Mouse (Mus musculus): Measurements from ENCODE around the gene Fbxo28. TPM values are rescaled to one million over a fixed set of nuclear protein-coding genes. Genes with fewer than 3 reads are reported as not detected.

The Fbxo28 gene
- 16.8 and 20.8 TPM in 2 replicates for total RNA-seq (2017)

DNA sequence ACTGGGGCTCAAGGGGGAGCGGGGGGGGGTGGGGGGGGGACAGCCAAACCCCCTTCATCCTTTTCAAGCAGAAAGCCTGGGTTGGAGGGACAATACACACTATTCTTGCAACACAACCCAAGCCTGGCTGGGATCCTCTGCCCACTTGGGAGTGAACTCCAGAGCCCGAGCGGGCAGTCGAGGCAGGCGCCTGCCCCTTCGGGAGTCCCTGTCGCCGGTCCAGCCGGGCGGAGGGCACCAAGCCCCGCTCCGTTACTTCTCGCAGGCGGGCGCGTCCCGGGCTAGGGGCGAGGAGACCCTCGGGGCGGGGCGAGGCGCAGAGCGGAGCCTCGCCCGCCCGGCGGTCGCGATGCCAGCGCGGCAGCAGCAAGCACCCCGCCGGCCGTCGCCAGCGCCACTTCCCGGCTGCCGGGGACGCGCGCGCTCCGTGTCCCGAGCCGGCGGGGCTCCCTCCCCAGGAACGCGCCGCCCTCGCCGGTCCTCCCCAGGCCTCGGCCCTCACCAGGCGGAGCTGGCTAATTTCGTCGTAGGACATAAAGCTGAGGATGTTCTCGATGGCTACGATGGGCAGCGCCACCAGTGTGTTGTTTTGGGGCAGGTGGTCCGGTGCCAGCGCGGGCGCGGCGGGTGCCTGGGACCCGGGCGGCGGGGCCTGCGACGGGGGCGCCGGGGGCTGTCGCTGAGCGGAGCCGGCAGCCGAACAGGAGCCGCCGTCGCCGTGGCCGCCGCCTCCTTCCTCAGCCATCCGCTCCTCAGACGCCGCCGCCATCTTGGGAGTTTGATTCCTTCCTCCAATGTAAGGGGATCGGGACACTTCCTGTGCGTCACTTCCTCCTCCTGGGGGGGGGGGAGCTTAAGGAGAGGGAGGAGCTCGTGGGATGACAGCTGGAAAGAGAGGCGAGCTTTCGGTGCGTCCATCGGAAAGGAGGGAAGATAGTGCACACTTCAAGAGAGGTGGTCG is at the start of gene Fbxo28:
Fbxo28 (minus strand) TSS at position 809 of the 961 bp plus-strand sequence.
- ATAC-seq (ENCODE audit: extremely low read depth, insufficient number of reproducible peaks, low FRiP score, poor library complexity, severe bottlenecking): peak; percentile 88

DNA sequence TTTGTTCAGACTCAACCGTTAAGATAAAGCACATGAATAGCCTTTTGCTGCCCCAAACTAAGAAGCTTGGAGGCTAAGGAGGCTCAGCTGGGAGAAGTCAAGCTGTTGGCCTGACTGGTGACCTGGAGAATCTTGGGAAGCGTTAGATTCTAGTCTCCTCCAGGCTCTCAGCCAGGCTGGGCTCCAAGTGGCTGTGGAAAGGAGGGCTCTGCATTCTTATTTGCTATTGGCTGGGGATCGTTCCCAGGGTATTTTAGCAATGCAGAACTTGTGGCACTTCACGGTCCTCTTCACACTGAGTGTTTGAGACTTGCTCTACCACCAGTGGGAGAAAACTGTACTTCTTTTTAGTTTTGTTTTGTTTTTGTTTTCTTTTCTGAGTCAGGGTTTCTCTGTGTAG is 47.3 kb upstream of the Fbxo28 start:
- ATAC-seq (ENCODE audit: extremely low read depth, insufficient number of reproducible peaks, low FRiP score, poor library complexity, severe bottlenecking): no peak

DNA sequence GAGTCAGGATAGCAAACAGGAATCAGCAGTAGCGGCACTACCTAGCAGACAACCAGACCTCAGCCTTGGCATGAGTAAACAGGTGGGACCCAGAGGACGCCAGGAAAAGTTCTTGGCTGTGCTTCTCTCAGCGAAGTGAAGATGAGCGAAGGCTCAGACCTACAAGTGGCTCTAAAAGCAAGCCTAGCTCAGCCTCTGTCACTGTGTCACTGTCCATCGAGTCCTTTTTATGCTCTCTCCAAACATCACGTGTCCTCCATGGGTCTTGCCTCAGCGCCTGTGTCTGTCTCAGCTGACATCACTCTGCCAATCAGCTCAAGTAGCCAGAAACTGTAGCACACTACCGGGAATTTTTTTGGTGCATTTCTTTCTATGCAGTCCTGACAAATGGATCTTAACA is 45.0 kb upstream of the Fbxo28 start:
- ATAC-seq (ENCODE audit: extremely low read depth, insufficient number of reproducible peaks, low FRiP score, poor library complexity, severe bottlenecking): no peak

DNA sequence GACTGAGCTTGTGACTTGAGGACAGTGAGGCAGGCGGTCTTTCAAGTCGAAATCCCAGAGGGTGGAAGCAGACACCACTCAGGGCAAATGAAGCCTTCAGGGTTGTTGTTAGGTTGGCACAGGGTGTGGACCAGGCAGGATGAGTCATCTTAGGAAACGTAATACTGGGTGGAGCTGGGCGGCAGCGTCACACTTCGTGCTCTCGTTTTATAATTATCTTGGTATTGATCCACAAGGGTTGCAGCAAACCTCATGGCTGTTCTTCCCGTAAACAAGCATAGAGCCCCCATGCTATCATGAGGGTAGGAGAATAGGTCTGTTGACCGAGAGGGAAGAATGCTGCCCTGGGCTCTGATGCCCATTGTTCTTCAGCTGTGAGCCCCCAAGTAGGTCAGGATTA is 41.7 kb upstream of the Fbxo28 start:
- ATAC-seq (ENCODE audit: extremely low read depth, insufficient number of reproducible peaks, low FRiP score, poor library complexity, severe bottlenecking): 0 out of 2 replicates have a peak, but pooled peaks have one; percentile 14

DNA sequence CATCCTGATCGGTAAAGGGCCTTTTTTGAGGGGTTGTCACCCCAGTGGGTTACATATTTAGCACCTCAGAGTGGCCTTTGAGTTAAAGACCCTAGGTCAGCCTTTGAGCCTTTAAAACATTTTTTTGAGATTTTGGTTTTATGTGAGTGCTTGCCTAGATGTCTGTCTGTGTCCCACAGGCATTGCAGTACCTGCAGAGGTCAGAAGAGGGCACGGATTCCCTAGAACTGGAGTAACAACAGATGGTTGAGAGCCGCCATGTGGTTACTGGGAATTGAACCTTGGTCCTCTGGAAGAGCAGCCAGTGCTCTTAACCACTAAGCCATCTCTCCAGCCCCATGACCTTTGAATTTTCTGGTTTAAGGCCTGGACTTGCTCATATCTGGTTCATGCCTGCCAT is 39.9 kb upstream of the Fbxo28 start:
- ATAC-seq (ENCODE audit: extremely low read depth, insufficient number of reproducible peaks, low FRiP score, poor library complexity, severe bottlenecking): no peak

DNA sequence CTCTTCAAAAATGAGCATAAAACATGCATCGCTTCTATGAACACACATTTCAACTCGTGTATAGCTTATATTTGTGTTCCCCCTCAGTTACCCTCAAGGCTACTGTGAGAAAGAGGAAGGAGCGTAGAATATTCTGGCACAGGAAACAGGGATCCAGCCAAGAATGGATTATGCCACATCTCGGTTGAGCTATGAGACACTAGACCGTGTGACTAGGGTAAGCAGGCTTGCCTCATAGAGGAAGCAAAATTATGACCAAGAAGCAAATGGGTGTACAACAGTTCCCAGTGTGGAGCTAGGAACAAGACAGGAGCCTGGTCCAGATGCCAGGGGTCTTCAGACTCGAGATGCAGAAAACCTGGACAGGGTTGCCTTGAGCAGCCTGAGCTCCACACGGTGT is 39.3 kb upstream of the Fbxo28 start:
- no peak for ATAC-seq (ENCODE audit: extremely low read depth, insufficient number of reproducible peaks, low FRiP score, poor library complexity, severe bottlenecking)

DNA sequence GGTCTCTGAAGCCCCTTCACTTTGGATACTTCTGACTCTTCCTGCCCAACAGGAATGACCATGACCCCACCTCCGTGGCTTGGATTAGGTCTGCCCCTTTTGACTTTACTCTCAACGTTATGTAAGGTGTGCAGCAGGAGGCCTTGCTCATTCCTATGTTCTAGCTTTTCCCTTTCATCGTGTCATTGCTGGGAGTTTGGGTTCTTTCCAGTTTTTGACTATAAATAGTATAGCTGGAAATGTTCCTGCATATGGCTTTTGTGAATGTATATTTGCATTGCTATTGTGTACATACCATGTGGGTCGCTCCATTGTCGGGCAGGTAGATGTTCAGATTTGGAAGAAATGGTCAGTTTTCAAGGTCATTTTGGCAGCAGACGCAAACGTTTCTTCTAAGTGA is 37.4 kb upstream of the Fbxo28 start:
- ATAC-seq (ENCODE audit: extremely low read depth, insufficient number of reproducible peaks, low FRiP score, poor library complexity, severe bottlenecking): no peak

DNA sequence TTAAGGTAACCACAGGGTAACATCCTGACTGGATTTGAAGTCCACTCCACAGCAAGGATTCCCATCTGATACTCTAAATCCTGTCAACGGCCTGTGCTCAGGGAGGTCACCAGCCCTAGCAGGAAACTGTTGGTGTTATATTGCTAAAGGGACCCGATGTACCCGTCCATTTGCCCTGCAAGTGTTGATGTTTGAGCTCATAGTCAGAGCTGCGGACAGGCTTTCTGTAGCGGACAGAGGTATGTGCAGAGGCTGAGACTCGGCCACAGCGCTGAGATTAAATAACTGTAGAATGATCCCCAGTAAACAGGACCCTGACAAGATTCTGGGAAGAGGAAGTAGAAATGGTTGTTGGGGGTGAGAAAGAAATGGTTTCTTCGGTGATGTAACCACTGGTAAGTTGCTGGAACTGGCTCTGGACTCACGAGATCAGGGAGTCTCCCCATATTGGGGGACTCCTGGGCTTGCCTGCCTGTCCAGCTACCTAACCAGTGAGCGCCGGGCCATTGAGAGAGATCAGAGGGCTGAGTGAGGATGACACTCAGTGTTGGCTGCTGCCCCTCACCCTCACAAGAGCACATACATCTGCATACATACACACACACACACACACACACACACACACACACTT is 36.9 kb upstream of the Fbxo28 start:
- no peak for ATAC-seq (ENCODE audit: extremely low read depth, insufficient number of reproducible peaks, low FRiP score, poor library complexity, severe bottlenecking)

DNA sequence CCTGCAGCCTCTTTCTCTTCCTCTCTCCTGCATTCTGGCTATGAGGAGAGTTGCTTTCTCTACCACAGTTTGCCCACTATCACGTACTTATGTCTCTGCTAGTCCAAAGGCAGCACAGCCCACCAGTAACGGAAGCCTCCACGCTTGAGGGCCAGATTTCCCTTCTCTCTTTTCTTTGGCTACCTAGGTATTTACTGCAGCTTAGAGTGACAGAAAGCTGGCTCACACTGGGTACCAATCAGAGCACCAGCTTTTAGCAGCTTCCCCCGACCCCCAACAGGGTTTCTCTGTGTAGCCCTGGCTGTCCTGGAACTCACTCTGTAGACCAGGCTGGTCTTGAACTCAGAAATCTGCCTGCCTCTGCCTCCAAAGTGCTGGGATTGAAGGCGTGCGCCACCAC is 36.1 kb upstream of the Fbxo28 start:
- ATAC-seq (ENCODE audit: extremely low read depth, insufficient number of reproducible peaks, low FRiP score, poor library complexity, severe bottlenecking): no peak

DNA sequence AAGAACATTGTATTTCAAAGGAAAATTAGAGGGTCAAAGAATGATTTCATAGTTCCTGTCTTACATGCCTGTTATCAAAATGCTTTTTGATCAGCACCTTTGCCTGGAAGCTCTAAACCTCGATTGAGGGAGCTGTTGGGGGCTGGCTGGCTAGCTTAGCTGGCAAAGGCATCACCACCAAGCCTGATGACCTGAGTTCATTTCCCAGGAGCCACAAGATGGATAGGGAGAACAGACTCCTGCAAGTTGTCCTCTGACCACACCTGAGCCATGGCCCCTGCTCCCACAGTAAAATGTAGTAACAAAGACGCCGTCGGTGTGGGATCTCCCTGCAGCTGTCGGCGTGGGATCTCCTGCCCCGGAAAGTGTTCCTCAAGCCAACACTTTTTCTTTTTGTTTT is 35.4 kb upstream of the Fbxo28 start:
- ATAC-seq (ENCODE audit: extremely low read depth, insufficient number of reproducible peaks, low FRiP score, poor library complexity, severe bottlenecking): no peak

DNA sequence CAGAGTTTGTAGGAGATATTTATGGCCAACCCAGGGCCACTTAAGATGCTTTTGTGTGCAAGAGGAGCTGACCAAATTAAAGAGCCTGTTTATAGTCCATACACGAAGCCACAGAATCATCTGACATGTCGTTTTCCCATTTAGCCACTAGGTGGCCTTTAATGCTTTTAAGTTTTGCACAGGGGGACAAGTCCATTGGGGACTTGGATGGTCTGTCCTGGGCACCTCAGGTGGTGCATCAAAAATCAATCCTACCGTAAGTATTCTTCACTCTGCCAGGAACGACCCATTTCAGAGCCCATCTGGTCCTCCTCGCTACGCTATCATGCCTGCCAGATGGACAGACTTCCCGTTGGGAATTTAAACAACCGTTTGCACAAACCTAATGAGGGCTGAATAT is 34.8 kb upstream of the Fbxo28 start:
- ATAC-seq (ENCODE audit: extremely low read depth, insufficient number of reproducible peaks, low FRiP score, poor library complexity, severe bottlenecking): peak; percentile 57; the same call in 1 of the 2 replicates

DNA sequence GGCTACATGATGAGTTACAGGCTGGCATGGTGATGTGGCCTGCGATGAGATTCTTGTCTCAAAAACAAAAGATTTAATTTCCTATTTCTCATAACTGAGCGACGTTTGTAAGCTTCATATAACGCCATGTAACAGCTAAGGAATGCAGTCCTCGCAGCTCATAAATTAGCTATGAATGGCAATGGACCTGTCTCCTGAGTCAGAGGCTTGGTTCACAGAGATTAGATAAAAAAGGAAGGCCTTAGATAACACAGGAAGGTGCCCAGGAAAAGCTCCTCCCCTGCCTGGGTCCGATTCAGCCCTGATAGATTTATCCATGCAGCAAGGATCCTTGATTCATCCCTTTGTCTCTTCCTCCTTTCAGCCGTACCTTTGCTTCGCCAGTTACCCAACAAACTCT is 30.5 kb upstream of the Fbxo28 start:
- ATAC-seq (ENCODE audit: extremely low read depth, insufficient number of reproducible peaks, low FRiP score, poor library complexity, severe bottlenecking): no peak

DNA sequence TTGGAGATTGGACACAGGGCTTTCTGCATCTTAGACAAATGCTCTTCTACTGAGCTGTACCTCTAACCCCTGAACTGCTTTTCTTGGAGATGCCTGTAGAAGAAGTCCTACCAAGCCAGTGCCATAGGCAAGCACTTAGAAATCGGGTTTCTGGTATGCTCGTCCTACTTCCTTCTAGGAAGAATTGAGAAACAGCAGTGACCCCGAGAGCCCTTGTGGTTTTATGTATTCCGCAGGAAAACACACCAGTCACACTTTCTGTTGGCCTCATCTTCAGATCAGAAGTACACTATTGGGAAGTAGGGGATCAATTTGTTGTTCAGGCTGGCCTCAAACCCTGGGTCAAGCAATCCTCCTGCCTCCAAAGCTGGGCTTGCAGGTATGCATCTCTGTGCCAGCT is 28.0 kb upstream of the Fbxo28 start:
- ATAC-seq (ENCODE audit: extremely low read depth, insufficient number of reproducible peaks, low FRiP score, poor library complexity, severe bottlenecking): no peak

DNA sequence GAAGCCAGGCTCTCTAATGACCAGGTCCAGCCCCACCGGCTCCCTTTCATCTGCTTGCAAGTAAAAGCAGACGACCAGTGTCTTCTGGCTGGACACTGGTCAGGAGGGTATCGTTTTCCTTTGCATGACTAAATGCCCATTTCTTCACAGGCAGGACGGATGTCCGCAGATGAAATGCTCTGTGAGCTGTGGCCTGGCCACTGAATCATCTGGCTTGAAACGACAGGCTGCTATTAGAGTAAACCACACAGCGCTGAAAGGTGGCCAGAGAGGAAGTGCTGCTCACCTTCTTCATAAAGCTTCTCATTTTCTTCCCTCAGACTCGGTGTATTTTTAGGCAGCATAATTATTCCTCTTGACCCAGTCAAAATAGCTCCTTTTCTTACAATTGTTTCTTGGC is 27.4 kb upstream of the Fbxo28 start:
- peak; percentile 39; the same call in 1 of the 2 replicates for ATAC-seq (ENCODE audit: extremely low read depth, insufficient number of reproducible peaks, low FRiP score, poor library complexity, severe bottlenecking)

DNA sequence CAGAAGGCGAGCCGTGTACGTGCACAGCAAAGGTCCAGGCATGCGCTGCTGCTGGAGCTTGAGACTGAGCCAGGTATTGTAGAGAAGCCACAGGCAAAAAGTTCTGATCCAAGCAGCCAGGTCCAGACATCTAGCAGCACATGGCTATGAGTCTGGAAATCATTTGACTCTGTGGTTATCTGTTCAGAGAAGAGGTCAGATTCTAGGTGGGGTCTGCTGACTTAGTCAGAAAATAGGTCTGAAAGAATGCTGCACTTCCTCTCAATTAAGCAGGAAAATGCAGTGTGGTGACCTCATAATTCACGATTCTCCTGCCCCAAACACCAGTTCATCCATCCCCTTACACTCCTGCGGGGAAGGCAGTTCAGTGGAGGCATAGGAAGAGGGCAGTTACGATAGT is 26.9 kb upstream of the Fbxo28 start:
- no peak for ATAC-seq (ENCODE audit: extremely low read depth, insufficient number of reproducible peaks, low FRiP score, poor library complexity, severe bottlenecking)

DNA sequence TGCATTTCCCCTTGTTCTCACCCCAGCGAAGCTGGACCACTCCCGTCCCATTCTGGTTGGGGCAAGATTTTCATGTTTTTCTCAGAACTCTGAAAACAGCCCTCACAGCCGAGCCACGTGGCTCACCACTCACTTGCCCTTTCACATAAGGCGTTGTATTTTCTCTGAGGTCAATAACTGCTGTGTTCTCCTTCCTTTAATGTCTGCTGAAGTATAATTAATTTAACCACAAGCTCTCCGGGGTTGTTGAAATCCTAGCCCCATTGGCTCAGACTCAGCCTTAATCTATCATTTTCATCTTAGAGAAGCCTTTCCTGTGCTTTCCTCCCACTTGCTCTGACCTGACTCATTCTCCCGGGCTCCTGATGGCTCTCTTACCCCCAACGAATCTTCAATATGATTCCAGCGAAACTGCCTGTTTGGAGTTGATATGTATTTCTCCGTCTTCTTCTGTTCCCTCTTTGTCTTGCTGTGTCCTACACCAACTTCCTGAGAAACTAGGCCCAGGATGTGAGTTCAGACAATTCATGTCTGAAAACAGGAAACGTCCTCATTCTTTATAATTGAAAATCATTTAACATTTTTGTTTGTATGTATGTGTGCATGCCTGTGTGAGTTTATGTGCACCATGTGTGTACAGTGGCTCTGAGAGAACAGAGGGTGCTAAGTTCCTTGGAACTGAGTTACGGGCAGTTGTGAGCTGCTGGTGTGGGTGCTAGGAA is 22.4 kb upstream of the Fbxo28 start:
- ATAC-seq (ENCODE audit: extremely low read depth, insufficient number of reproducible peaks, low FRiP score, poor library complexity, severe bottlenecking): no peak

DNA sequence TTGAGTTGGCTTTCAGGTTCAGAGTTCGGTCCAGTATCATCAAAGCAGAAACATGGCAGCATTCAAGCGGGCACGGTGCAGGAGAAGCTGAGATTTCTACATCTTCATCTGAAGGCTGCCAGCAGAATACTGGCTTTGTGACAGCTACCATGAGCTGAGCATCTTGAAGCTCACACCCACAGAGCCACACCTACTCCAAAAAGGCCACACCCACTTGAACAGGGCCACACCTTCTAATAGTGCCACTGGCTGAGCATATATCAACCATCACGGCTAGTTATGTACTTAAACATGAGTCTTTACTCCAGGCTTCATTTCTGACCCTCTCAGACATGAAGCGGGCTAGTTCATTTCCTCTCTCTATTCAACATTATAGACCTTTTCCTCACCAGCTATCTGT is 21.3 kb upstream of the Fbxo28 start:
- no peak for ATAC-seq (ENCODE audit: extremely low read depth, insufficient number of reproducible peaks, low FRiP score, poor library complexity, severe bottlenecking)

DNA sequence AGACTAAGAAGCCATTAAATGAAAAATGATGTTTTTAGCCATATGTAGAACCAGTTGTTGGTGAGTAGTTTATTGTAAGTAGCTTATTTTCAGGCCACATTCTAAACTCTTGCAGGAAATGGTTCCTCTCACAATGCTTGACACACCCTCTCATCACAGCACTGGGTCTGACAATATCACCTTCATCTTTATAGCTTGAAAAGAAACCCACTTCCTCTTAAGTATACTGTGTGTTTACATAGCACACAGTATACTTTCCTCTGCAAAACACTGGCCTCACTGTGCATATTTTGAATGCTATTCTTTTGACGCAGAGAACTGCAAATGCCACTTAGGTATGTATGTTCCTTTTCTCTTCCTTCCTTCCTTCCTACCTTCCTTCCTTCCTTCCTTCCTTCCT is 16.7 kb upstream of the Fbxo28 start:
- peak; percentile 36; the same call in 1 of the 2 replicates for ATAC-seq (ENCODE audit: extremely low read depth, insufficient number of reproducible peaks, low FRiP score, poor library complexity, severe bottlenecking)

DNA sequence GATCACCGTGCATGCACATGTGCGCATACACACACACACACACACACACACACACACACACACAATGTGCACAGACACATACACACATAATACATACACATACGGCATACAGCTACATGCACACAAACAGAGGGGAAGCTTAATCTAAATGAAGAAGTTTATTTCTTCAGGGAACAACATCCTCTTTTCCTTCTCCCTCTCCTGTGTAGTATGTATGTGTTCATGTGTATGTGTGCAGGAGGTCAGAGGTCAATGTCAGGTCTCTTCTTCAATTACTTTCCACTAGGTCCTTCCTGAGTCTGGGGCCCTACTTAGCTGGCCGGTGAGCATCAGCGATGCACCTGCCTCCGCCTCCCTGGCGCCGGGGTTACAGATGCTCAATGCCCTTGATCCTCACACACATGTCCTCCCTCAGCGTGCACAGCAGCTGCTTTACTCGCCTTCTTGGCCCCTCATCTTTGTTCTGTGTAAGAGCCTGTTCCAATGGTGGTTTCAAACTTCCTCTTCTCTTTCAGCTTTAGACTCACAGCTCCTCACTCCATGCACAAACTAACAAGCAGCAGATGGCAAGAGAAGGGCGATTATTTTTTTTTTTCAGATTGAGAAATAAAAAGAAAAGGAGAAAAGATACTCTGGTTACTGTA is 13.2 kb upstream of the Fbxo28 start:
- no peak for ATAC-seq (ENCODE audit: extremely low read depth, insufficient number of reproducible peaks, low FRiP score, poor library complexity, severe bottlenecking)
